In genomic region chr9:32730656-32731590, GRCm38 (mm10) we compare ENCODE assay signal across 10 mouse cellular contexts.
DNase-seq lines count a peak whose midpoint lies in the region; ATAC-seq and TF ChIP-seq lines count a peak whose summit lies in the region.
"Had no signal": no experiment of that assay in that cellular context is flagged by ENCODE, and none has a peak within 500 bp of the region (broad histone marks: within the 10 kb centered on the region; RNA-seq: fewer than 3 reads in every experiment).

No protein-coding gene starts in this region.

- POLR2A ChIA-PET in Patski (lab: Charles Lee): interaction anchor here (1.0 kb wide), 1 partner anchor 9 kb away, joined by 3 read pairs; no protein-coding TSS in a partner anchor

- in situ Hi-C loops in Patski (cut with MboI; ENCODE audit: low pct_unique_long_range_greater_than_20kb): loop anchor here (10.0 kb wide), 1 partner anchor 214 kb away; no protein-coding TSS in a partner anchor

- H3K9ac ChIP-seq in kidney, embryonic 16.5 days (replicated peaks; ENCODE audit: low read length): no peak overlapping the region
- no peak overlapping the region for H3K9ac ChIP-seq in embryonic facial prominence, embryonic 15.5 days
- no peak overlapping the region for H3K9ac ChIP-seq in hindbrain, embryonic 11.5 days (ENCODE audit: low read depth, low read length)
- H3K9ac ChIP-seq: embryonic facial prominence, embryonic 12.5 days; liver, embryonic 14.5 days had no signal

- H3K27me3 ChIP-seq in kidney, embryonic 16.5 days (ENCODE audit: insufficient read depth, low read length): no peaks in the 10 kb centered on the region
- no peaks in the 10 kb centered on the region for H3K27me3 ChIP-seq in Patski
- H3K27me3 ChIP-seq in embryonic facial prominence, embryonic 15.5 days: no peaks in the 10 kb centered on the region
- no peaks in the 10 kb centered on the region; the same call in 1 of the 2 replicates for H3K27me3 ChIP-seq in forebrain, embryonic 10.5 days (ENCODE audit: poor library complexity, severe bottlenecking)
- no peaks in the 10 kb centered on the region for H3K27me3 ChIP-seq in hindbrain, embryonic 11.5 days (ENCODE audit: control insufficient read depth, insufficient read depth, low read length)
- H3K27me3 ChIP-seq: embryonic facial prominence, embryonic 12.5 days had no signal

- no peak overlapping the region for H3K4me3 ChIP-seq in kidney, embryonic 16.5 days (ENCODE audit: low read length)
- H3K4me3 ChIP-seq in embryonic facial prominence, embryonic 15.5 days (replicated peaks): no peak overlapping the region
- H3K4me3 ChIP-seq in forebrain, embryonic 10.5 days: no peak overlapping the region
- H3K4me3 ChIP-seq in hindbrain, embryonic 11.5 days (ENCODE audit: low read depth, low read length): no peak overlapping the region
- H3K4me3 ChIP-seq: embryonic facial prominence, embryonic 12.5 days had no signal

- H3K36me3 ChIP-seq in kidney, embryonic 16.5 days (ENCODE audit: insufficient read depth, low read length): peaks cover 50% of the 10 kb centered on the region
- peaks cover 14% of the 10 kb centered on the region for H3K36me3 ChIP-seq in embryonic facial prominence, embryonic 15.5 days
- H3K36me3 ChIP-seq in forebrain, embryonic 10.5 days (replicated peaks): no peaks in the 10 kb centered on the region
- no peaks in the 10 kb centered on the region for H3K36me3 ChIP-seq in hindbrain, embryonic 11.5 days (ENCODE audit: control insufficient read depth, insufficient read depth, low read length)

- peak; percentile 42 for TF ChIP-seq CTCF in Patski (IDR thresholded peaks at IDR 0.05)

- CTCF ChIA-PET in Patski (lab: Charles Lee): interaction anchor here (0.7 kb wide), 1 partner anchor 53 kb away, joined by 3 read pairs; no protein-coding TSS in a partner anchor

- peaks cover 17% of the 10 kb centered on the region for H3K4me1 ChIP-seq in kidney, embryonic 16.5 days (ENCODE audit: insufficient read depth, low read length)
- no peaks in the 10 kb centered on the region for H3K4me1 ChIP-seq in embryonic facial prominence, embryonic 15.5 days
- H3K4me1 ChIP-seq in forebrain, embryonic 10.5 days: peaks cover 19% of the 10 kb centered on the region
- no peaks in the 10 kb centered on the region for H3K4me1 ChIP-seq in hindbrain, embryonic 11.5 days (replicated peaks; ENCODE audit: control insufficient read depth, insufficient read depth, low read length)

- no peak for DNase-seq in kidney, postnatal 10 days
- DNase-seq in Patski (ENCODE audit: low read depth, low spot score): no peak
- DNase-seq in naive thymus-derived CD4-positive, alpha-beta T cell, adult 2 months (ENCODE audit: low read depth): peak; percentile 58
- DNase-seq in forebrain, embryonic 10.5 days (ENCODE audit: extremely low spot score, low spot score): no peak
- no peak for DNase-seq in hindbrain, embryonic 11.5 days (ENCODE audit: low spot score)
- DNase-seq: right cerebral cortex, adult 18-20 months had no signal

- H3K4me2 ChIP-seq in kidney, embryonic 16.5 days (replicated peaks; ENCODE audit: low read depth, low read length): no peak overlapping the region
- no peak overlapping the region for H3K4me2 ChIP-seq in embryonic facial prominence, embryonic 15.5 days (replicated peaks)
- H3K4me2 ChIP-seq in hindbrain, embryonic 11.5 days (replicated peaks; ENCODE audit: low read depth, low read length): no peak overlapping the region
- H3K4me2 ChIP-seq: embryonic facial prominence, embryonic 12.5 days had no signal

- no peak overlapping the region for H3K27ac ChIP-seq in kidney, embryonic 16.5 days (ENCODE audit: low read length)
- no peak overlapping the region for H3K27ac ChIP-seq in embryonic facial prominence, embryonic 15.5 days (replicated peaks)
- H3K27ac ChIP-seq in forebrain, embryonic 10.5 days: no peak overlapping the region
- no peak overlapping the region for H3K27ac ChIP-seq in hindbrain, embryonic 11.5 days (ENCODE audit: low read depth, low read length)
- H3K27ac ChIP-seq: embryonic facial prominence, embryonic 12.5 days; liver, embryonic 14.5 days had no signal

- ATAC-seq in kidney, embryonic 16.5 days (ENCODE audit: low FRiP score, low TSS enrichment): peak; percentile 40; the same call in 1 of the 2 replicates
- peak; percentile 57 for ATAC-seq in Patski
- ATAC-seq in embryonic facial prominence, embryonic 15.5 days (ENCODE audit: insufficient number of reproducible peaks, low FRiP score, low TSS enrichment, low read depth): 0 out of 2 replicates have a peak, but pooled peaks have one; percentile 53
- ATAC-seq in hindbrain, embryonic 11.5 days (ENCODE audit: low FRiP score): no peak

- H3K9me3 ChIP-seq in kidney, embryonic 16.5 days (ENCODE audit: low read length): no peaks in the 10 kb centered on the region
- H3K9me3 ChIP-seq in embryonic facial prominence, embryonic 15.5 days (replicated peaks): no peaks in the 10 kb centered on the region
- H3K9me3 ChIP-seq in forebrain, embryonic 10.5 days: no peaks in the 10 kb centered on the region
- H3K9me3 ChIP-seq in hindbrain, embryonic 11.5 days (ENCODE audit: control insufficient read depth, low read length): no peaks in the 10 kb centered on the region
- H3K9me3 ChIP-seq: embryonic facial prominence, embryonic 12.5 days had no signal

- 79% methylated on average over 13 of the region's 13 CpGs for whole genome bisulfite sequencing in kidney, embryonic 16.5 days
- 72% methylated on average over 13 of the region's 13 CpGs for WGBS in embryonic facial prominence, embryonic 15.5 days
- 87% methylated on average over 13 of the region's 13 CpGs for WGBS in forebrain, embryonic 10.5 days
- WGBS in hindbrain, embryonic 11.5 days: 88% methylated on average over 13 of the region's 13 CpGs
